Mouse (Mus musculus) inflammation-experienced regulatory T-cells, adult 6 months (primary cell): ENCODE results near the gene Setd3. TPM values are rescaled to one million over a fixed set of nuclear protein-coding genes. Genes with fewer than 3 reads are reported as not detected.

Source experiments
- ATAC-seq: one replicate; pipeline ENCODE4 v1.8.0; 2017
- polyA plus RNA-seq, 3 experiments: library from polyadenylated mRNA; unstranded; fragments of 100-300 nt; shearing (Covaris generic); gene quantifications; one replicate each; pipeline ENCODE4 v1.2.1; 2017

Gene Setd3
- polyA plus RNA-seq, result 10 to 100 TPM; 27.7 to 33.1 (median 32.1) TPM

DNA sequence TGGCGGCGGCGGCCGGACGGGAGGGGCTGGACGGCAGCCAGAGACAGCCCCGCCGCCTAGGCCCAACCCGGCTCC, at the start of gene Setd3:
TSS of gene Setd3 (minus strand) at position 69 of the 75 bp plus-strand sequence.
- no peak for ATAC-seq

DNA sequence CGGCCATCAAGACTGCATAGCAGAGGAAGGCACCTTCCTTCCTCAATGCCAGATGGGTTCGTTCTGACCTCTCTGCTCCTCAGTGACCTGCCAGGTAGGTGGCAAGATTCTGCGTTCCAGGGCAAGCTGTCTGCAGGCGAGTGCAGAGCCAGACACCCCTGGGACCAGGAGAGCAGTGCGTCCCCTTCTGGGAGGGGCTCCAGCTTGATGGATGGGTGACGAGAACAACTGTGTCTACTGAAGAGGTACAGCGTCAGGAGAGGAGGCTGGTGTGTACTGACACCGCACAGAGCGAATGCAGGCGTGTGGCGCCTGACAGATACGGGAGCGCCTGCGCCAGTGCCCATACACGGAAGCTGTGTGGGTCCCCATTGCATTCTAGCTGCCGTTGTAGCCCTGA, 48.4 kb upstream of the Setd3 start:
- ATAC-seq, result no peak

DNA sequence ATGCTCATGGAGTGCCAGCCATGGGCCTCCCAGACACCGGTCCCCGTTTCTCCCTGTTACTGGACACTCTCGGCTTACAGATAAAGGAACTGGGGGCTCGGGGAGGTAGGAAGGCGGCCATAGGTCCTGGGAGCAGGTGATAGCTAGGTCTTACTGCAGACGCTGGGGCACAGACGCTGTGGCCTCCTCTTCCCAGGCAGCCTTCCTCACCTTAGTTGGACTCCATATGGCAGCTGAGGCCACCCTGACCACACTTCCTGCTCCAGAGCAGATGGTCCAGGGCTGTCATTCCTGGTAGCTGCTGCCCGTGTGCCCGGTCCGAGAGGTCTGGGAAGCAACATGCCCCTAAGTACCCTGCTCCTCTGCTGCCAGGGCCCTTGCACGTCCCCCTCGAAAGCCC, 47.8 kb upstream of the Setd3 start:
- ATAC-seq, result no peak

DNA sequence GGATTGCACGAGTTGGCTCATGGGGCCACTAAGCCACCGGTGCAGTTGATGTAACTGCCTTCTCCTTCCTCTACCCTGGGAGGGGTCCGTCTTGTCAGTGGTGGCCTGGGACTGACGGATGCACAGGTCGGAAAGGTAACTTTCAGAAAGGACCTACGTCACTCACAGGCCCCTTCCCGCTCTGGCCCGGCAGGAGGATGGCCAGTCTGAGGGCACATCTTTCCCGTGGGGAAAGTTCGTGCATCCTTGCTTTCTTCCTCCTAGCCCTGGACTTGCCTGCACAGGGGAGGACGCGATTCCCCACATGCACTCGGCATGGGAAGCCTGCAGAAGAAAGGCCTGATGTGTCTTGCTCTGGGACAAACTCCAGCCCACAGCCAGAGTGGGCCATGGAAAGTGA, 47.1 kb upstream of the Setd3 start:
- ATAC-seq, result no peak

DNA sequence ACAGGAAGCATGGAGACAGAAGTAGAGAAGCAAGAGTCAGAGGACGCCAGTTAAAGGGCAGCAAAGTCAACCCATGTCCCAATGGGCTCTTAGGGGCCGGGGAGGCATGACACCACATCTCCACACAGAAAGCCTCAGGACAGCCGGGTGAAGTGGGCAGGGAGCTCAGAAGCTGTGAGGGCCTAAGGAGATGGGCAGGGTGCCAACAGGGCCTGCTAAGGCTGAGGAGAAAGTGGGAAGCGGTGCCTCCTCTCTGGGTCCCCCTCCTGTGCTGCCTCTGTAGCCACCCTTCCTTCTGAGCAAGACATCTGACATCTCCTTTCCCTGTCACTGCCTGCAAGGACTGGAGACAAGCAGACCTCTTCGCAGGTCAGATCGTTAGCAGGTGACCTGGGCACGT, 46.7 kb upstream of the Setd3 start:
- ATAC-seq, result no peak

DNA sequence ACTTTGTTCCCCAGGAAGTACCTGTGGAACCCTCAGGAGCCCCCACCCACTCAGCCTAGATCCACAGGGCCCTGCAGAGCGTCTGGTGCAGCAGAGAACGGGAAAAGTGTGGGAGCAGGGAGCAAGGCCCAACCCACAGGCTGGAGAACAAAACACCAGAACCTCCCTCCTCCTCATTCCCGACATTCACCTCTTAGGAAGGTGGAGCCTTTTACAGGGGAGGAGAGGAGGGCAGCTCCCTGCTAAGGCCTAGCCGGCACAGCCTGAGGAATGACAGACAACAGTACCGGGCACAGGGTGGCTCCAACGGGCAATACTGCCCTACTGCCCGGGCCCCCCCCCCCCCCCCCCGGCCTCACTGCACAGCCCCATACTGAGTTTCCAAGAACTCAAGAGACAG, 44.2 kb upstream of the Setd3 start:
- ATAC-seq, result no peak

DNA sequence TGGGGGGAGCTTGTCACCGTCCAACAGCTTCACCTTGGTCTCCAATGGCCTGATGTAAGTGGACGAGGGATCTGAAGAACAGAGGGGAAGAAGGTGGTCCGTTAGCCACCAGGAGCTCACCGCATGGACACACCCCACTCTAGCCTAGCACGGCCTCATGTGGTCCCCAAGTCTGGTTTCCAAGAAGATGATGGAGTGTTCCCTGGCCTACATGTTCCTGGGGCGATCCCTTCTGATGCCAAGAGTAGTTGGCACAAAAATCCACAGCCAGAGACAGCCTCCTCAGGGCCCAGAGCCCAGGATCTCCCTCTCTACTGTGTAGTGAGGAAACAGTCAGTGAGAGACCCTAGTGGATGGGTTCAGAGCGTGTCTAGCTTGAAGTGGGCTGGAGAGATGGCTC, 42.6 kb upstream of the Setd3 start:
- ATAC-seq, result no peak

DNA sequence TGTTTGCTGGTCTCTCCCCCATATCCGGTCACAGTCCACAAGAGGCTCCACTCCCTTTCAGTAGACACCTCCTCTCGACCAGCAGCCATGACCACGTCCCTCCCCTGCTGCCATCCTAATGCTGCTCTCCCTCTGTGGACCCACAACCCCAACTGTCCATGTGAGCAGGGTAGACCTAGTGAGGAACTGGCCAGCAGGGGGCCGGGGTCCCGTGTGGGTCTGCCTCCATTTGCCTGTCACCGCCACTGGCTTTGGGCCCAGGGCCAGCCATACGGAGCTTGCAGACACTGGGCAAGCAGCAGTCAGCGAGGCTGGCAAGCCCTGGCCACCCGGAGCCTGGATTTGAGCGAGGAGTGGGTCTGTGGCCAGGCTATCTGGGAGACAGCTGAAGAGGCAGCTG, 42.1 kb upstream of the Setd3 start:
- ATAC-seq, result no peak

DNA sequence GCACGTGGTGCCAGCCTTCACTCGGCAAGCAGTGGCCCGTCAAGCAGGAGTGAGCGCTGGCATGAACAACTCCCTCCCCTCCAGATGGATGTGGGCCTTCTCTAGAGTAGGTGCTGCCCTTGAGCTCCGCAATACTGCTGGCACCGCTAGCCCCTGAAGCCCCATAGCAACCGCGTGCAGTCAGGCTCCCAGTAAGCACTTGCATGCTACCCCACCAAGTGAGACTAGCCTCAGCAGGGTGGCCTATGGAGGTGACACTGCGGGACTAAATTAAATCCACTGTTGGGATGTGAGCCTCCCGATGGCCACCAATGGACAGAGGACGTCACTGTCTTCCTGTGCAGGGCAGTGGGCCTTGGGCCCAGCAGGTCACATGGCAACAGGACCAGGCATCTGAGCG, 41.5 kb upstream of the Setd3 start:
- no peak for ATAC-seq

DNA sequence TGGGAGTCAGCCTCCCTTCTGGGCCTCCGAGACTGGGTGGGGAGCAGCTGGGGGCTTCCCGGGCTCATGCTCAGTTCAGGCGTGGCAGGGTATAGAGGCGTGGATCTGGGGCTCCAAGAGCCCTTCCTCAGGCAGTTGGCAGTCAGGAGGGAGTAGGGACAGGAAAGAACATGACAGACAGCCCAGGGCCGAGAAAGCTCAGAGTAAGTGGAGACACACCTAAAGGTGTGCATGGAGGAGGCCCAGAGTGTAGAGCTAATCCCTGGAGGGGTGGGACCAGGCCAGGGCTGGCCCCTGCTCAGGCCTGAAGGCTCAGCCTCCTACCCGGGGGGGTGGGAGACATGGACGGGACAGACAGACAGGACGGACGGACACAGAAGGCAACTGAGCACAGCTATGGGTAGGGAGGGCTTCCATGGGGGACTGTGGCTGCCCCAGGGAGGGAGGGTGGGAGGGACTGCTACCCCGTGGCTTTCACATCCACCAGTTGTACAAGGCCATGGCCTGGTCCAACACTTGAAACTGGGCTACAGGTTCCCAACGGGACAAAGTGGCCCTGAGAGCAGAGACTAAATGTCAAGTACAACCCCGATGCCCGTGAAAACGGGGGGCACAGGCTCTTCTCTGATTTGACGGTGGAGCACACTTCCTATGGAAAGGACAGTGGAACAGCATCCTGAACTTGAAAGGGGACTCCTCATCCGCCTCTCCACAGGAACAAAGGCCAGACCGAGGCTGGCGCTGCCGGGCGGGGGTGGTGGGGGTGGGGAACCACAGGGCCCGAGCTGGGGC, 40.9 kb upstream of the Setd3 start:
- ATAC-seq, result no peak

DNA sequence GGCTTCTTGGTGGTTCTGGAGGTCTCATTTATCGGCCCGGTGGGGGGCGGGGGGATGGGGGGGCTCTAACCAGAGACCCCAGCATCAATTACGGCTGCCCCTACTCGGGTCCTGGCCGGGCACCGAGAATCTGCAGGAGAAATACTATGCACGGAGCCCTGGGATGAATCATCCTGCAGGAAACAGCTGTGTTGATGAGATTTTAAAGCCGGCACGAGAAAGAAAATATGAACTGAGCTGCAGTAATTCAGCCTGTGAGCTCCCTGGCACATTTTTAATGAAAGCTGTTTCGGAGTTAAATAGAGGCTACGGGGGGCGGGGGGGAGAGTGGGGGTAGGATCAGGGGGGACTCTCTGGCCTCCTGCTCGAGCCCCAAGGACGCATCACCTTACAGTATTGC, 40.0 kb upstream of the Setd3 start:
- no peak for ATAC-seq

DNA sequence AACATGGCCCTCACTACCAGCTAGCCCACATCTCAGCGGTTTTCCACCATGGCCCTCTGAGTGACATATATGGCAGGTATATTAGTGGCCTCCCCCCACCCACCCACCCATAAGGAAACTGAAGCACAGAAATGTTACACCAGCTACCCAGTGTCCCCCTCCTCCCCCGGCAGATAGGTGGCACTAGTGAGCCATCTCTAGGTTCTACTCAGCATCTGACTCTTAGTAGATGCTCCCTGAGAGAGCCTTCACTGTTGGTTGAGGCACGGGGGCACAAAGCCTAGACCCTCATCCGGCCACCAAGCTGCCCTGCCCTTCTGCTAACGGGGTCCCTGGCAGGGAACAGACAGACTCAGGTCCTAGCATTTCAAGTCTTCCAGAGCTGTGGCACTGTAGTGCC, 38.5 kb upstream of the Setd3 start:
- ATAC-seq, result no peak

DNA sequence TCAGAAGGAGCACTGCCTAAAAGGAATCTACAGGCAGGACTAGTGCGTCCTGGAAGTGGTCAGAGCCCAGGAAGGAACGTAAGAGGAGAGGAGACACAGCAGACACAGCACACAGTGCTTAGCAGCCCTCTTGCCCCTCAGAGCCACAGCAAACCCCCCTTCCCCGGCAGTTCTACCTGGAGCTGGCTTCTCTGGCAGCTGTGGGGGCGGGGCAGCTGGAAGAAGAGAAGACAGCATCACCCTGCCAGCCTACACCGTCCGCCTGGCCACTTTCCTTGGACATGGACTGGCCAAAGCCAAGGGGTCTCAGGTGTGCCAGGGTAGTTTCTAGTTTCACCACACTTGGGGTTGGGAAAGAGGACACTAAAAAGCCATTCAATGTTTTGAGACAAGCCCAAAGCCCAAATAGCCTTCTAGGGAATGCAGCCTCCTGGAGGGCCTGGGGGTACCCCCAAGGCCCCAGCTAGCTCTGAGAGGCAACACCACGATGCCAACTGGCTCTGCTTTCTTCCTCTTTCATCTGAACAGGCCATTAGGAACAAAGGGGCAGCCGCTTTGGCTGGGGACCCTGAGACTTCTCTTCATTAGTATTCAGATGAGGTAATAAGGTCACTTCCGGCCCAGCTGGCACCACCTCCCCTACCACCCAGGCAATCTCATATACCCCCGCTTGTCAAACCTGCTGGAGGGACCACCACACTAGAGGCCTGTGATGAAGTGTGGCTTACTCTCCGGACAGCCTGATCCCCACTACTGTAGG, 37.7 kb upstream of the Setd3 start:
- ATAC-seq, result no peak

DNA sequence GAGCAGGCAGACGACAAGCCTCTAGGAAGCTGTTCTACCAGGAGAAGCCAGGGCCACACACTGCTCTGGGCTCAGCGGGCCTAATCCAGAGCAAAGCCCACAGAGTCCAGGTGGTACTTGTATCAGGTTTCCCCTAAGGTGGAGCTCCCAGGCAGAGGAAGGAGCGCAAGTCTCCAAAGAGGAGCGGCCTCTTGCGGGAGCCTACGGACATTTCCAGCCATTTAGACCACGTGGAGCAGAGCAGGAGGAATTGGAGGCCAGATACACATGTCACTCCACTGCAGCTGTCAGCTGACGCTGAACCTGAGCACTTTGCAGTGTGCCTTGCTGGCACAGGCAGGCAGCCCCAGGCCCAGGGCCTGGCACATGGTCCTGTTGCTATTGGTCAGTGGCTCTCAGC, 36.0 kb upstream of the Setd3 start:
- ATAC-seq, result no peak

DNA sequence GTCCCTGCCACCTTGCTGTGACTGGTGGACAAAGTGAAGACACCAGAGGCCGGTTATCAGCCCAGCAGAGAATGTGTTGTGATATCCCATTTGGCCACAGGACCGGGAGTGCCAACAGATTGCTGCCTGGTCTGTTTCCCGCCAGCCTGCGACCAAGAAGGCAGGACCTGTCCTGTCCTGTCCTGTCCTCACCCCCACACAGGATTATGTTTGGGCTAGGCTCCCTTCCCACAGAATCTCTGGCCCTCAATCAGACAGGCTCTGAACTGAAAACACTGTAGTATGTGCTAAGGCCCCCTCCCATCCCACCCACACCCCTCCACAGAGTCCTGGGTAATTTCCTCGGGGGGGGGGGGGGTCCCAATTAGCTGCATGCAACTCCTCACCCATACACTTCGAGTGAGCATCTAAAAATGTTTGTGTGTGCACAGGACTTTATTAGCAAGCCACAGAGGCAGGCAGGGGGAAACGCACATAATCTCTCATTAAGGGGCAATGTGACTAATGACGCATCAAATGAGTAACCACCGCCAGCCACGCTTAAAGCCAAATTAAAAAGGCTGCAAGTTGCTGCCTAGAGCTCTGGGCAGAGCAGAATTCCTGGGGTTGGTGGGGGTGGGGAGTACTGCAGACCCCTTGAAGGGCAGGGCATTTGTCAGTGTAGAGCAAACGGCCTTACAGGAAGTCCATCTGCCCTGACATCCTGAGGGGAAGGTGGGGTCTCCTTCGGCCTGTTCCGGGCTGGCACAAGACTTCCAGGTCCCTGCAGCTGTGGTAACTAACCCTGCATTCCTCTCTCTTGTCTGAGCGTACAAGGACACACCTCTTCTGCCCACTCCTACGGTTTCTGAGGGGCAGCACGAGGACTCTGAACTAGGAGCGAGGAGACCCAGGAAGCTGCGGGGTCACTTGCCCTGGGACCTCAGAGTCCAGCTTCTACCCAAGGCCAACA, 34.3 kb upstream of the Setd3 start:
- ATAC-seq, result no peak

DNA sequence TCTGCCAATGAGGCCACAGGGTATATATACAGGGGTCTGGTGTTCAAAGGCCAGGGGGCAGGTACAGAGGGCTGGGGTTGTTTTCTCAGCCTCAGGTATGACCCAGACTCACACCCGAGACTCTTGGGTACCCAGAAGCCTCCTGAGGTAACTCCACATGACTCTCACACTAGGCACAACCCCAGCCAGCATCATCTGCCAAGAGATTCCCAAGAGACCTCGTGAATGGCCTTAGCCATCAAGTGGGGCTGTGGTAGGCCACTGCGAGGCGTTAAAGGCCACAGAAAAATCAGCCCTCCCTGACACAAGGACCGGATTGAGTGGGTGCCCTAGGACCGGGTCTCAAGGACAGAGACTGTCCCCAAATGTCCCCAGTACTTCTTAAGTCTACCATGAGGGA, 33.4 kb upstream of the Setd3 start:
- ATAC-seq, result no peak

DNA sequence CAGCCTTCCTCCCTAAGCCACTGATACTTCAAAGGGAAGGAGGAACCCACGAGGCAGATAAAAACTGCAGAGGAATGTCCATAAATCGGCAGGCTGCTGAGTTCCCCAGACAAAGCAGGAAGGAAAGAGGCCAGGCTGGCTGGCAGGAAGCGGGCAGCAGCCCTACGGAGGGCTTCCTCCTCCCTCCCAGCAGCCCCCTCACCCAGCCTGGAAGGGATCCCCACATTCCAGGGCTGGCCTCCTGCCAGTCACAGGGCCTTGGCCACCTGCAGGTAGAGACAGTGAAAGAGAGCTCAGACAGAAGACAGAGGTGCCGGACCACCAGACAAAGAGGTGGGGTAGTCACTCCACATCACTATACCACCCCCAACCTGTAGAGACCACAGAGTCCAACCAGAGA, 33.0 kb upstream of the Setd3 start:
- ATAC-seq, result no peak

DNA sequence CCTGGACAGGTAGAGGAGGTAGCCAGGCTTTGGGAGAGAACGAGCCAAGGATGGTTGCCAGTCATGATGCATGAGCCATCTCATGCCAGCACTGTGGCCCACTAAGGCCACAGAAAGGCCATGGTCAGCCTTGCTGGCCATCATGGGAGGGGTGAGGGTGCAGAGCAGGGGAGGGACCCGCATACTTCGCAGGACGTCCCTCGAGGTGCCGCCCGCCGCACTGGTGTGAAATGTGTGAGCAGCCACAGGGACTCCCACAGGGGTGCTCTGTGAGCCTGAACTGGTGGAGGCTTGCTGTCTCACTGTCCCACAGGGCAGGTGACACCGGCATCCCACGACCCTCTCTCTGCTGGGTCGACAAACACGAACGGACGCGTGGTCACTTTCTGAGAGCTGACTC, 31.5 kb upstream of the Setd3 start:
- ATAC-seq, result no peak

DNA sequence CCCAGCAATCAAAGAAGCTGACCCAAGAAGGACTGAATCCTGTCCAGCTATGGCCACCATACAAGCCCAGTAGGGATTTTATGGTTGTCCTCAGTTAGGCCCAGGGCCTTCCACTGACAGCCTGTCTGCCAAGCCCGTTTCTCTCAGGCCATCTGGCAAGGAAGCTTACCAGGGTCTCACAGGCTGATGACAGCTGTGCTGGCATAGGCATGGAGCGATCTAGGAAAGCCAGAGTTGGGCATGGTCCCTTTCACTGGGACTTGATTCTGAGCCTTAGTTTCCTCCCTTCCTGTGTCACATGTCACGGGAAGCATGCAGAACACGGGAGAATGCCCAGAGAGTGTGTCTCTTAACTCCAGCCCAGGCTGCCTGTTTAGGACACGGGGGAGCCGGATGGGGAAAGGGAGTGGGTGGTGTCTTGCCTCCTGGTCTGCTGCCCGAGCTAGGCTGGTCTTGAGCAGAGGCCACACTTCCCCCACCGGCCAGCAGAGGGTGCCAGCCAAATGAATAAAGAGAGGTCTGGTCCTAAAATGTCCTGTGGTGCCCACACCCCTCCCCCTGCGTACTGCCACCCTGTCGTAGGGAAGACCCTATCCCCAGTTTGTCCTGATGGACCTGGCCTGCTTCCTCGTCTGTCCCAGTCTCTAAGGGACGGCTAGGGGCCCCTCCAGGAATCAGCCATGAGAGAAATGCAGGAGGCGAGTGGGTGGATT, 29.8 kb upstream of the Setd3 start:
- no peak for ATAC-seq

DNA sequence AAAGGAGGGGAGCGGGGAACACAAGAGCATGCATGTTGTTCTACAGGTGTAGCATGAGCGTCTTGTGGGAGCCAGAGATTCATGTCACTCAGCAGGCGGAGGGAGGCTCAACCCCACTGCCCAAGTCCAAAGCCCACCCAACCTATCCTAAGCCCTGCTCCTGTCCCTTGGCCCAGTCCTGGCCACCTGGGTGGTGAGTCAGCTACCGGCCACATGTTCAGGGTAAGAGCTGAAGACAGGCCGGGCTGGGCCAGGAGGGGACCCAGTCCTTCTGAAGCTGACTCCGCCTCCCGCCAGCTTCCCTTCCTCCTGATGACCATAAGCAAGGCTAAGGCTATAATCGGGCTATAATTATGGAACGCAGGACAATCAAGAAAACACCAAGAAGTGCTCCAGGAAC, 29.1 kb upstream of the Setd3 start:
- ATAC-seq, result no peak

DNA sequence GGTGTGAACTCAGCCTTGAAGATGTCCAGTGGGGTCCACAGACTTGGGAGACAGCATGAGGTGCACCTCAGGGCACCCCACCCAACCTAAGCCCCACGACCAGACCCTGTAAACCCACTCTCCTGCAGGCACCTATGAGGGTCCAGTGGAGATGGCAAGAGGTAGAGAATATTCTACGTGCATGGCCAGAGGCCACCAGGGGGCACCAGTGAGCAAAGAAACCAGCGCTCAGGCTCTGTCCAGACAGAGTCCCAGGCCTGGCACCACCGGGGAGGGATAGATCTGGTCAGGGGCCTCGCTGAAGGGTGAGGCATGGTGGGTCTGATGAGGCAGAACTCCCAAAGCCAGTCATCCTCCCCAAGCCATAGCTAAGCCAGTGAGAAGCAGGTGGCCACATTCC, 27.5 kb upstream of the Setd3 start:
- ATAC-seq, result no peak

DNA sequence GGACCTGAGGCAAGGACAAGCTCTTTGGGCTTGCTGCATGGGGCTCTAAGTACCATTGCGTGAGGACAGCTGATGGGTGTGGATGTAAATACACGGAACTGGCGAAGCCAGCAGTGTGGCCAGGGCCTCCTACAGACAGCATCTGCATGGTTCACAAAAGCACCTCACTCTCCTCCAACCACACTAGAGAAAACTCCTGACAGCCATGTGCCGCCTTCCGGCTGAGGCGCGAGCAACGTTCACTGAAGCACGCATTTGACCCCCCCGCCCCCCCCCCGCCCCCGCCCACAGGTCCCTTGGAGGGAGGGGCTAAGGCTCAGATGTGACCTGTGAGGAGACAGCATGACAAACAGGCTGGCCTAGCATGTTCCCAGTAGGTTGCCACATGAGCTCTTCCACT, 25.9 kb upstream of the Setd3 start:
- peak; percentile 53 for ATAC-seq

DNA sequence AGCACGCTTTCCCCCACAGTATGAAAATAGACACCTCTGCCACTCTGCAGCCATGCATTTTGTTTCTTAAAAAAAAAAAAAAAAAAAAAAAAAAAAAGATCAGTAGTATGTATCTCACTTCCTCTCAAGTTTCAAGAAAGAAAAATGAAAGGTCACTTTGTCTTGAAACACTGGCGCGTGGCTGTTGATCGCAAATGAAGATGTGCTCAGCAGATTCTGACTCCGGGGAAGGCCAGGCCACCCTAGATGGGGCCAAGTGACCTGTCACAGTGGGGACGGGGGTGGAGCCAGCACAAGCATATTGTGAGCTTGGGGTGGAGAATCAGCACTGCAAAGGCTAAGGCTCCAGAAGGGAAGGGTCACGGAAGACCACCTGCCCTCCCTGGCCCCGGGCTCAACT, 24.8 kb upstream of the Setd3 start:
- peak; percentile 54 for ATAC-seq
